Mouse (Mus musculus) brown adipose tissue, adult 24 weeks (tissue): ENCODE measurements around the gene Car11. TPM values are rescaled to one million over a fixed set of nuclear protein-coding genes. Genes with fewer than 3 reads are reported as not detected.

Experiments
- H3K27ac ChIP-seq: fragments of 200-500 bp; replicated peaks from 2 replicates; pipeline ENCODE4 v1.5.1; 2012; ENCODE audit warnings: low read depth, mild to moderate bottlenecking, low read length
- H3K4me1 ChIP-seq: fragments of 200-500 bp; 2 replicates; pipeline ENCODE4 v1.6.1; 2012; ENCODE audit warnings: low read length, mixed read lengths; ENCODE audit not compliant: control insufficient read depth, insufficient read depth, insufficient read length
- H3K4me3 ChIP-seq: fragments of 200-500 bp; 2 replicates; pipeline ENCODE4 v1.5.1; 2012; ENCODE audit warnings: low read depth, mild to moderate bottlenecking, low read length, moderate library complexity; ENCODE audit not compliant: insufficient read depth
- polyA plus RNA-seq: library from polyadenylated mRNA; stranded (reverse); fragments of >200 nt; gene quantifications from 2 replicates; pipeline ENCODE4 v1.2.4, GENCODE M21; 2012; ENCODE audit not compliant: missing spikeins, insufficient read depth, insufficient read length

Car11 gene
- polyA plus RNA-seq, 1 experiment = 17.1 TPM

DNA sequence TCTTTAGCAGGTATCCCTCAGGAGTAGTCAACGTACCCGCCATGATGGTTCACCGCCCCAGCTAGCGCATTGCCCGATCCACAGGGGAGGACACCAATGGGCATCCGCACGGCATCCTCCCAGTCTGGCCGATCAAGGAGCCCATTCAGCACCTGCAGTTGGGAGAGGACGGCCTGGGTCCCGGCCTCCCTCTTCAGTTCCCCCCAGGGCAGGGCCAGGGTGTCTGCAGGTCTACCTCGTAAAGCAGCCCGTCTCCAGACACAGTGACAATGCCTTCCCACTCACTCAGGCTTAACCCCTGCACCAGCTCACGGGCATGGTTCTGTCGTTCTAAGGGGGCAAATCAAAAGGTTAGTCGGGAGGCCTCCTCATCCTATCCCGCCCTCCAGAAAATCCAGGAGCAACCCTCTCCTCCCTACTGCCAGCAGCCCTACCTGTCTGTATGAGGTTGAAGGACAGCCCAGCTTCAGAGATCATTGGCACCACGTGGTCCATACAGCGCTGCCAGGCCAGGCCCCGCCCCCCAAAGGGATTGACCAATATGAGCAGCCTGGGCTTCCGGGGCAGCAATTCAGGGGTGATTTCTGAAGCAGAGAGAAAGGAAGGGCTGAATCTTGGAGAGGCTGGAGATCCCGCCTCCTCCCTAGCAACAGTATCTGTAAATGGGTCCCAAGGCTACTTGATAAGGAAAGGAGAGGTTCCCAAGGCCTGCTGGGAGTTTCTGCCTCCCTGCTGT, 12.5 kb downstream of the Car11 start:
- H3K27ac ChIP-seq = no peak overlapping the region
- no peak overlapping the region for H3K4me3 ChIP-seq
- peaks cover 22% of the 10 kb centered on the region for H3K4me1 ChIP-seq

DNA sequence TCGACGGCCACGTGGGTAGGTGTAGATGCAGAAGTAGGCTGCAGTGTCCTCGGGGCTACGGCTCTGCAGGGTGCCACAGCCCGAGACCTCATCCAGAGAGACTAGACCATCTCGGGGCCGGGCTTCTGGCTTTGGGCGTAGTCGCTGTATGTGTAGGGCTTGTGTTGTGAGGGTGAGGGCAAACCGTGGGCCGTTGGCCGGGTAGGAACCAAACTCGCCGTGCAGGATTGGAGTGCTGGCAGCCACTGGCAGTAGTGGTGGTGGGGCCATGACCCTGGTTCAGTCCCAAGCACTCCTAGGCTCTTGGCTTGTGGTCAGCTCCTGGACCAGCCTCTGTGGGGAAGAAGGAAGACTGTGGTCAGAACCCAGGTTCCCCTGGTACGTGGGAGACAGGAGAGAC, 13.8 kb downstream of the Car11 start:
- no peak overlapping the region for H3K27ac ChIP-seq
- peaks cover 18% of the 10 kb centered on the region for H3K4me1 ChIP-seq
- no peak overlapping the region for H3K4me3 ChIP-seq

DNA sequence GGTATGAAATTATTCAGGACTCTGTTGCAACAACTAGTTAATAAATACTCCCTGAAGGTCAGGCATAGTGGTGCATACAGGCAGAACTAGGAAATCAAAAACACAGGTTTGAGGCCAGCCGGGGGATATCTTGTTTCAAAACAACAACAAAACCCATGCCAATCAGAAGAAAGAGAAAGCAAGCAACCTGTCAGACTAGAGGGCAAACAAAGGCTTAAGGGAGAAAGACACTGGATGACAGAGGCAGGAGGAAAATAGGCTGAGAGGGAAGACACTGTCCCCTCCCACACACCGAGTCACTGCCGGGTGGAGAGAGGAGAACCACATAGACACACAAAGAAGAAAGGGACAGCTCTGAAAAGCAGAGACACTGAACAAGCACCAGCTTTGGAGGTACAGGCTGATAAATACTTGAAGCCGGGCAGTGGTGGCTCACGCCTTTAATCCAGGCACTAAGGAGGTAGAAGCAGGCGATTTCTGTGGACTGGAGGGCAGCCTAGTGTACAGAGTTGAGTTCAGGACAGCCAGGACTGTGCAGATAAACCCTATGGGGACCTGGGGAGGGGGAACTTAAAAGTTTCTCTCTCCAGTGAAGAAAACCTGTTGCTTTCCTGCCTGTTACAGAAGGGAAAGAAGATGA, 14.4 kb downstream of the Car11 start:
- peak overlapping the region; percentile 74 for H3K4me3 ChIP-seq
- peaks cover 16% of the 10 kb centered on the region for H3K4me1 ChIP-seq
- no peak overlapping the region for H3K27ac ChIP-seq

DNA sequence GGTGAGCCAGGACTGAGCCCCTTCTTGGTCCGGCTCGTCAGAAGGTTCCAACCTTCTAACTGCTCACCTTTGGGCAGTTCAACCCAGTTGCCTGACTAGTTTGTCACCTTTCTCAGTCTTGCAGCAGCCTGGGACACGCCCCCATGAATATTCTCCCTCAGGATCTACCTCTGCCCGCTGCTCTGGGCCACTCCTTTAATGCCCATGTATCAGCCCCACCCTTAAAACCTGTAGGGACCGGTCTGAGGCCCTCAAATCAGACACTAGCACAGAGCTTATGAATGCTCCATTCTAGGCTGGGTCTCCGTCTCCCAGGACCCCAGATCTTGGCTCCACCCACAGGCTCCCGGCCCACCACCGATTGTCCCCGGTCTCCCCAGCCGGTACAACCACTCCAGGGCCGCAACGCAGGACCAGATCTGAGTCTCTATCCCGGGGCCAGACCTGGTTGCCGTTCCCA, 15.0 kb downstream of the Car11 start:
- peak overlapping the region; percentile 74 for H3K4me3 ChIP-seq
- H3K4me1 ChIP-seq = peaks cover 16% of the 10 kb centered on the region
- H3K27ac ChIP-seq = no peak overlapping the region

DNA sequence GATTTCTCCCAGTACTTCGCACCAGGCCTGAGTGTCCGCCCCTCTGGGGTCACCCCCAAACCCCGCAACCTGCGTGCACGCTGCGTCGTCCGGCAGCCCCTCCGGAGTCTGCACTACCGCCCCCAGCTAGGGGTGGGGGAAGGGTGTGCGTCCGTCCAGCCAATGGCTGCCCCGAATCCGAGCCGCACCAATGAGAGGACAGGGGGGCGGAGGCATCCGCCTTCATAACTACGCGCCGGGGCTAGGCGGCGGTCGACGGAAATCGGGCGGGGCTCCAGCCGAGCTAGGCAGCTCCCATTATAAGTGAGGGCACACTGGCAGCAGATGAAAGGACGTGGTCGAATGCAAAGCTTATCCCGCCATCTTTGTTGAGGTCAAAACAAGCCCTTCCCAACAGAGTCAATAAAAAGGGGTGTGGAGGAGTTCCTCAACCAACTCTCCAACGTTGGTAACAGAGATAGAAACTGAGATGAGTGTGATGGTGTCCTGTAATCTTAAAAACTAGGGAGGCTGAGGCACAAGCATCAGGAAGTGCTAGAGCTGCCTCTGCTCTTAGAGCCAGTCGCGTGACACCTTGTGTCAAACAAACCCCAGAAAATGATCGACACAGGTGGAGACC, 15.6 kb downstream of the Car11 start, which contains the start of gene Rpl18:
Rpl18 (plus strand) TSS at position 368 of the 619 bp plus-strand sequence.
- Histone ChIP-seq H3K4me1 (peaks cover 16% of the 10 kb centered on the region), H3K4me3 (peak within 1 kb of the TSS; percentile 97), H3K27ac (peak within 1 kb of the TSS; percentile 48)

DNA sequence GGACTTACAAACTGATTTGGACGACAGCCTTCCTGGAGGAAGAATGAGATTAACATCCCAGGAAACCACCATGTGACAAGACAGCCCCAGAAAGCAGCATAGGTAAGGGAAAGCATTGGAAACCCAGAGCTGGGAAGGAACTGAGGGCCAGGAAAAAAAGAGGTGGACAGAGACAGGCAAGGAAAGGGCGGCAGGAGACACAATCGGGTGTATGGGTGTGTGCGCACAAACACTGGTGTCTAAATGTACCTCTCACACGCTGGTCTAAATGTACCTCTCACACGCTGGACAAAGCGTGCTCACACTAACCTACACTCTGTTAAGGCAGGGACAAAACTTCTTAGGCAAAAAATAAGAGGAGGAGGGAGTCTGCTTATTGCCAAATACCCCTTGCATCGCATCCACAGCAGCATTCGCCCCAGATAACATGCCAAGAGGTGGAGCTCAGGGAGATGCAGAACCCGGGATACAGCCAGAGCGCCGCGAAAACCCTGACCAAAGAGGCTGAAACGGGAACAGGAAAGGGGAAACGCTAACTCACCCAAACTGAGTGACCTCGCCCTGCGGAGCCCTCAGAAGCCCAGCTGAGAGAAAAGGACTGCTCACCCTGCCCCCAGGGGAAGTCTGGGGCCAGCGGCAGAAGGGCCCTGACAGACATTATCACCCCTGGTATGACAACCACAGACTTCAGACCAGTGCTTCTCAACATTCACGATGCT, 16.3 kb downstream of the Car11 start:
- peak overlapping the region; percentile 97 for H3K4me3 ChIP-seq
- peak overlapping the region; percentile 48 for H3K27ac ChIP-seq
- H3K4me1 ChIP-seq = peaks cover 16% of the 10 kb centered on the region

DNA sequence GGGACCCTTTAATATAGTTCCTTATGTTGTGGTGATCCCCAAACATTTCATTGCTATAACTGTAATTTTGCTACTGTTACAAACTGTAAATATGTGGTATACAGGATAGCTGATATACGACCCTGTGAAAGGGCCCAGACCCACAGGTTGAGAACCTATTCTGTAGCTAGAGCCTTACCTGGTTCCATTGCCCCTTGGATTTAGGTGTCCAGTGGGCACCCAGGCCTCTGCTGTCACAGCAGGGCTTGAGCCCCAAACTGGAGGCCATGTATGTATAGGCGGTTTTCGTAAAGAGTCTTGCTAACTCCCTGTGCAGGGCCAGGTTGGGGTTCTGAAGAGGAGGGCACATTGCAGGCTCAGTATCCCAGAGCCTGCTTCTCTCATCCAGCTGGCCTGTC, 16.8 kb downstream of the Car11 start:
- Histone ChIP-seq H3K4me1 (peaks cover 16% of the 10 kb centered on the region), H3K27ac (peak overlapping the region; percentile 69), H3K4me3 (peak overlapping the region; percentile 97)

DNA sequence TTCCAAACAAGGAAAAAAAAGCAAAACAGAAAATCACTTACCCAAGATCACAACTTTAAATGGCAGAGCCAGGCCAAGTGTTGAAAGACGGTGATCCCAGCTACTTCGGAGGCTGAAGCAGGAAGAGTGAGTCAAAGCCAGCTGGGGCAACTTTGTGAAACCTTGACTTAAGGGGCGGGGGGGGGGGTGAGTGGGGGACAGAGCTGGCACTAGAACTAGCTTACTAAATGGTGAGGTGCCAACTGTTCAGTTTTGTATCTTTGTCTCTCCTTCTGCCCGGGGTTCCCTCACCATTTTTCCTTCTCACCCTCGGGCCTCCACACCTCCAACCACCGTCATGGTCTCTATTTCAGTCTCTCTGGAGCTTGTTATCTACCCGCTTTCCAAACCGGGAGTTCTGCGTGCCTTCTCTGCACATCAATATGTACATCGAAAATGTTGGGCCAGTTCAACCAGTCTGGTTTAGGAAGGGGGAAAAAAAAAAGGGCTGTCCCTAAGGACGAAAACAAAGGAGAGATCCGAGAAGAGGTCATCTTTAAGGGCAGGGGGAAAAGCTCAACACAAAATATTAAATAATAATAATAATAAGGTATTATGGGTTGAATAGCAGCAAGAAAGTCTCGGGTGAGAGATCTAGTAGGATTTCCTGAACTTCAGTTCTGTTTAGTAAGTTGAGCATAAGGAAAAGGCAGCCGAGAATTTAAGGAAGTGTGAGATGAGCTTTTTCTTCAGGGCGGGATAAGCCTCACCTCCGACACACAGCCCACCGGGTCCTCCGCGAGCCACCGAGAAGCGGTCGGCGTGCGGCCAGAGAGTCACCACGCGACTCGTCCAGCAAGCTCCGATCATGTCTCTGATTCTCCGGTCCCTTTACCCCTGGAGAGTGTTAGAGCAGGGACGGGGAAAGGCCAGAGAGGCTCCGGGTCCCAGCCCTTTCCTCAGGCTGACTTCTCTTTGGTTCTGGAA, 17.6 kb downstream of the Car11 start:
- H3K4me3 ChIP-seq = peak overlapping the region; percentile 97
- peaks cover 16% of the 10 kb centered on the region for H3K4me1 ChIP-seq
- peak overlapping the region; percentile 98 for H3K27ac ChIP-seq

DNA sequence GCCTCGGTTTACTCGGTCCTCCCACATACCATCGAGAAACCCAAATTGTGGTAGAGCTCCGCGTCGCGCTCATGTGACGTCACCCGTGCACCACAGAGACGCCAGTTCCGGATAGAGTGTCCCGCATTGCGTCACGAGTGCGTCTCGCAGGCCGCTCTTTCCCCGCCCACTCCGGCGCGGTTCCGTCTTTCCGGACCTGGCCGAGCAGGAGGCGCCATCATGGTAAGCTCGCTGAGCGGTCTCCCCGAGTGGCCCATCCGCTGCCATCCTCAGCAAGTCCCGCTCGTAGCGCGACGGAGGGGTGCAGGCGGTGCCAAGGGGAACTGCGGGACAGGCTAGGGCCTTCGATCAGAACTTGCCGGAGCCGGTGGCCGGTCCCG, 18.3 kb downstream of the Car11 start, which contains the start of gene Sphk2:
Sphk2 (minus strand) TSS at position 85 of the 380 bp plus-strand sequence.
- peak within 1 kb of the TSS; percentile 97 for H3K4me3 ChIP-seq
- H3K27ac ChIP-seq = peak within 1 kb of the TSS; percentile 98
- peaks cover 16% of the 10 kb centered on the region for H3K4me1 ChIP-seq

DNA sequence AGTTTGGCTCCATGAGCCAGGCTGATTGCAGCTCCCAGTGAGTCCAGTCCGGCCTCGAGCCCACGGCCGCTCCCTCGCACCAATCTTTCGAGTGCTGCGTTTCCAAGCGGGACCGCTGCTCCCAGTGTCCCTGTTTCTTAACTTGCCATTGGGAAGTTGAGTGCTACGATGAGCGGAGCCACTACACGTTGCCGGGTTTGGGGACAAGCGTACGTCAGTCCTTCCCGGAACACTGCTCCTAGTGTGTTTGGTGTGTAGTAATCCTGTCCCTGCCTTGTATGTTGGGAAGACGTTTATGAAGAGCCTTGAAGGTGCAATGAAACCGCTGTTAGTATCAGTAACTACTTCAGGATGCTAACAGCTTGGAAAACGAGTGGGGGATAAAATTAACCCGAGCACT, 18.7 kb downstream of the Car11 start:
- Histone ChIP-seq H3K4me3 (peak overlapping the region; percentile 85), H3K27ac (peak overlapping the region; percentile 69), H3K4me1 (peaks cover 16% of the 10 kb centered on the region)

DNA sequence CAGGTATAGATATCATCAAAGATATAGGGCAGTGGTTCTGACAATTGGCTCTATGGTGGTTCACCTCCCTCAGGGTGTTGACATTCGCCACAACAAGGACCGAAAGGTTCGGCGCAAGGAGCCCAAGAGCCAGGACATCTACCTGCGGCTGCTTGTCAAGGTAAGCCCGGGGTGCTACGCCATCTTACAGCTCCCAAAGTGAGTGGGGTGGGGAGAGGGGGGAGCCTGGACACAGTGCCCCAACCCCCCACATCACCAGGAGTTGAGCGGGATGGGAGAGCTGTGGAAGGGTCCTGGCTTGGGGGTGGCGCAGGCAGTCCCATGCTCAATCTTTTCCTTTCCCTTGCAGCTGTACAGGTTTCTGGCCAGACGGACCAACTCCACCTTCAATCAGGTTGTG, 19.5 kb downstream of the Car11 start:
- peak overlapping the region; percentile 85; the same call in 1 of the 2 replicates for H3K4me3 ChIP-seq
- no peak overlapping the region for H3K27ac ChIP-seq
- peaks cover 14% of the 10 kb centered on the region for H3K4me1 ChIP-seq

DNA sequence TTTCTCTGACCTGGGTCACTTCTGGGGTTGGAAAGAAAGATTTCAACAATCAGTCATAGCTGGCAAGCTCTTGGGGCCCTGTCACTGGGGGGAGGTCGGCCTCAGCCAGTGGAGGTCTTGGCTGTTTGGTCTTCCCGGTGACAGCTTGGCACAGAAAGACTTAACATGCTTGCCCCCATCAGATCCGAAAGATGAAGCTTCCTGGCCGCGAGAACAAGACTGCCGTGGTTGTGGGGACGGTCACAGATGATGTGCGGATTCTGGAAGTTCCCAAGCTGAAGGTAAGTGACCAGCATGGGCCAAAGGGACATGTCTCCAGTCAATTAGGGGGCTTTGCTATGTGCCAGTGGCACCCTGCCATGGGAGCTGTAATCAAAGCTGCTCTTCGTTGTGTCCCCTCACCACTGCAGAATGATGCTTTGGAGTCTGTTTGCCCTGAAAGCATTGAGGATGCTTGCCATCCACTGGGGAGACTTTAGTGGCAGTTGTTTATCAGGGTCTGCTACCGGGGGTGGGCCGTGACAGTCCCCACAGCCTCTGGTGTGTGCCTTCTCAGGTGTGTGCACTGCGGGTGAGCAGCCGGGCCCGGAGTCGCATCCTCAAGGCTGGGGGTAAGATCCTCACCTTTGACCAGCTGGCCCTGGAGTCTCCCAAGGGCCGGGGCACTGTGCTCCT, 20.2 kb downstream of the Car11 start:
- H3K4me3 ChIP-seq = no peak overlapping the region

DNA sequence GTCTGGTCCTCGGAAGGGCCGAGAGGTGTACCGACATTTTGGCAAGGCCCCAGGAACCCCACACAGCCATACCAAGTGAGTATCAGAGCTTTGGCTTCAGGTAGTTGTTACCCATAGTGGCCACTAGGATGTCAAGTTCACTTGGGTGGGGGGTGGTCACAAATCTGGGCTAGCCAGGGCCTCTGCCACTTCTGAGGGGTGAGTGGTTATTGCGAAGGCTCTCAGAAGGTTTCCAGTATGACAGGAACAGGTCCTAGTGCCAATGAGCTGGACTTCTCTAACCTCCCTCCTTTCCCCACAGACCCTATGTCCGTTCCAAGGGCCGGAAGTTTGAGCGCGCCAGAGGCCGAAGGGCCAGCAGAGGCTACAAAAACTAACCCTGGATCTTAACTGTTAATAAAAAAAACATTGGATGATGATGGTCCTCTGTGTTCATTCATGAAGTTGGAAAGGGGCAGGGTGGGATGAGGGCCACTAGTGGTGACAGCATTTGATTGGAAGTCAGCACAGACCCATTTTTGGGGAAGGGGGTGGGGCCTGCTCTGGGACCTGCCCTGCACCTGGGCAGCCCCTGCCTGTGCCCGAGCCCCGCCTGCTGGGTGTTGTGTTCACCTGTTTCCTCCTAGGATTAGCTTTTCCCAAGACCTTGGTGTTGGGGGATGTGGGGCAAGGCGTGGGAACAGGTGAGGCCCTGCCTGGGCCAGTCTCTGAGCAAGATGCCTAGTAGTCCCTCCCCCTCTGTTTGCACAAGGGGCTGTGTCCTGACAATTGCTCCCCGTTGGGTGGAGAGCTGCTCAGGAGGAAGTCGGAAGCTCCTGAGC, 21.0 kb downstream of the Car11 start, which contains the start of gene Fam83e:
Fam83e (plus strand) TSS at position 800 of the 821 bp plus-strand sequence.
- Histone ChIP-seq H3K4me3 (no peak within 1 kb of the TSS), H3K27ac (no peak within 1 kb of the TSS), H3K4me1 (peaks cover 11% of the 10 kb centered on the region)

More for the DNA sequence above, 20.2 kb downstream of the Car11 start:
- Histone ChIP-seq H3K27ac (no peak overlapping the region), H3K4me1 (peaks cover 14% of the 10 kb centered on the region)
